Mouse (Mus musculus) adrenal gland, postnatal 36 days (tissue): ENCODE results near the gene Pcp4l1. TPM values are rescaled to one million over a fixed set of nuclear protein-coding genes. Genes with fewer than 3 reads are reported as not detected.

Experiments used
- DNase-seq, 2 experiments: peaks; one replicate each; pipeline ENCODE4 v3.0.0; 2021; ENCODE audit warnings: mixed read lengths in 1 of 2
- total RNA-seq, 2 experiments: library from RNA; stranded (reverse); gene quantifications; 2 replicates each; pipeline ENCODE4 v1.2.3; 2021

The Pcp4l1 gene
- total RNA-seq, 2 experiments from 2014 or later = 42.0 to 53.6 TPM

DNA sequence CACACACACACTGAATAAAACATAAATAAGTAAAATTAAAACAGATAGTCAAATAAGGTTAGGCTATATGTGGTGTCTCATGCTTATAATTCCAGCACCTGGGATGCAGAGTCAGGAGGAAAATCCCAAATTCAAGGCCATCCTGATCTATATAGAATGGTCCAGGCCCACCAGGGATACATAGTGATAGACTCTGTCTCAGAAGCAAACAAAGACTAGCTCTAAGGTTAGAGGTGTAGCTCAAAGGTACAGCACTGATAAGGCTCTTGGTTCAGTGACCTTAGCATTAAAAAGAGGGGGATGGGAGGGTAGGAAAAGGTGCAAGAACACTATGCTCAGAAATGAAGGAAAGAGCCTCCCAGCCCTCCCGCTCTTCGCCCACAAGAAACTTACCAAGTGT lies 60.5 kb downstream of the Pcp4l1 start:
- no peak for DNase-seq

DNA sequence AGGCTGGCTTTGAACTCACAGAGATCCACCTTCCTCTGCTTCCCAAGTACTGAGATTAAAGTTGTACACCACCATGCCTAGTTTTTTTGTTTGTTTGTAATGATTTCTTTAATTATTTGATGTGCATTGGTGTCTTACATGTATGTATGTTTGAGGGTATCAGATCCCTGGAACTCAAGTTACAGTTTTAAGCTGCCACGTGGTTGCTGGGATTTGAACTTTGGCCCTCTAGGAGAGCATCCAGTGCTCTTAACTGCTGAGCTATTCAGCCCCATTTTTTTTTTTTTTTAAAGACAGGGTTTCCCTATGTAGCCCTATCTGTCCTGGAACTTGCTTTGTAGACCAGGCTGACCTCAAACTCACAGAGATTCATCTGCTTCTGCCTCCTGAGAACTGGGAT lies 65.1 kb downstream of the Pcp4l1 start:
- no peak for DNase-seq

DNA sequence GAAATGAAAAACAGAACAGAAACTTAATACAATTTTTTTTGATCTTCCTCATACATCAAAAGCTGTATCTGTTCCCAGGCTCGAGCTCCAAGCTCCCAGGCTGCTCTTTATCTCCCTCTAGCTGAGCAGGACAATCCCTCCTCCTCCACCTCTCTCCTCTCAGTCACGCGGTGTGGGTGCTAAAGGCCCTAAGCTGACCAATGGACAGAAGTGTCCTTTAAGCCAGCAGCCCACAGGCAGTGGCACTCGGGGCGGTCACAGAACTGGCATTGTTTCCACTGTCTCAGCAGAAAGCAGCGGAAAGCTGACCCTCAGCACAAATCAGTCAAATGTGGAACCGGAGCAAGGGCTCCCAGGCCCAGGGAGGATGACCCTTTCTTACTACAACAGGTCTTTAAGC lies 66.8 kb downstream of the Pcp4l1 start:
- peak in 1 of 2 experiments; percentile 29 for DNase-seq

- DNase-seq = no peak
These were observed 71.7 kb downstream of the Pcp4l1 start for GRCm38 (mm10) chr1:171124398-171124797.

Other genes with a start within 250 kb of the Pcp4l1 start
- 1 to 10 TPM; 3.3 to 8.5 TPM for gene Fcgr2b, start 219.7 kb downstream of the Pcp4l1 start, total RNA-seq
- gene Fcgr4, start 177.3 kb downstream of the Pcp4l1 start, total RNA-seq = 1 to 10 TPM; 2.6 to 7.6 TPM
- gene Fcgr3, start 131.3 kb downstream of the Pcp4l1 start, total RNA-seq = 10 to 100 TPM; 10.9 to 19.5 TPM
- 1 to 10 TPM; 1.9 to 2.6 TPM for gene Cfap126, start 82.3 kb downstream of the Pcp4l1 start, total RNA-seq
- 100 to 1,000 TPM; 438 to 454 TPM for gene Sdhc, start 45.7 kb downstream of the Pcp4l1 start, total RNA-seq
- gene Mpz, start 45.6 kb downstream of the Pcp4l1 start, total RNA-seq = 1 to 10 TPM; 1.5 to 1.6 TPM
- gene Nr1i3, start 17.7 kb upstream of the Pcp4l1 start, total RNA-seq = under 1 TPM in 1 of 2 experiments, not detected in 1; 0.13 TPM
- 10 to 100 TPM; 51.4 to 65.3 TPM for gene Tomm40l, start 26.2 kb upstream of the Pcp4l1 start, total RNA-seq
- gene Apoa2, start 28.8 kb upstream of the Pcp4l1 start, total RNA-seq = 1 to 10 TPM; 2.2 to 6.4 TPM
- 10 to 100 TPM; 15.2 to 20.4 TPM for gene Fcer1g, start 38.1 kb upstream of the Pcp4l1 start, total RNA-seq
- 1 to 10 TPM in 1 of 2 experiments, under 1 TPM in 1; 0.79 to 4.2 TPM for gene Adamts4, start 54.2 kb upstream of the Pcp4l1 start, total RNA-seq
- 100 to 1,000 TPM; 657 to 866 TPM for gene Ndufs2, start 55.1 kb upstream of the Pcp4l1 start, total RNA-seq
- 10 to 100 TPM; 27.1 to 36.6 TPM for gene B4galt3, start 74.1 kb upstream of the Pcp4l1 start, total RNA-seq
- 10 to 100 TPM; 31.1 to 40.8 TPM for gene Ppox, start 84.9 kb upstream of the Pcp4l1 start, total RNA-seq
- 10 to 100 TPM; 37.1 to 44.3 TPM for gene Usp21, start 91.7 kb upstream of the Pcp4l1 start, total RNA-seq
- 100 to 1,000 TPM; 162 to 182 TPM for gene Ufc1, start 98.8 kb upstream of the Pcp4l1 start, total RNA-seq
- gene Dedd, start 132.9 kb upstream of the Pcp4l1 start, total RNA-seq = 10 to 100 TPM; 29.1 to 36.9 TPM
- 10 to 100 TPM; 79.5 to 79.9 TPM for gene Nit1, start 149.4 kb upstream of the Pcp4l1 start, total RNA-seq
- 100 to 1,000 TPM; 133 to 155 TPM for gene Pfdn2, start 149.4 kb upstream of the Pcp4l1 start, total RNA-seq
- 1 to 10 TPM in 1 of 2 experiments, under 1 TPM in 1; 0.96 to 4.4 TPM for gene Klhdc9, start 164.5 kb upstream of the Pcp4l1 start, total RNA-seq
- gene Nectin4, start 173.8 kb upstream of the Pcp4l1 start, total RNA-seq = under 1 TPM; 0.23 TPM
- gene Arhgap30, start 192.7 kb upstream of the Pcp4l1 start, total RNA-seq = 1 to 10 TPM; 2.6 to 3.6 TPM
- gene Usf1, start 215.0 kb upstream of the Pcp4l1 start, total RNA-seq = 10 to 100 TPM; 54.1 to 72.9 TPM
- gene Tstd1, start 222.6 kb upstream of the Pcp4l1 start, total RNA-seq = 1 to 10 TPM; 1.3 to 3.6 TPM
- gene F11r, start 241.3 kb upstream of the Pcp4l1 start, total RNA-seq = 10 to 100 TPM; 39.7 to 51.0 TPM